Mouse (Mus musculus): Measurements from ENCODE around the gene Fchsd2.

The Fchsd2 gene

DNA sequence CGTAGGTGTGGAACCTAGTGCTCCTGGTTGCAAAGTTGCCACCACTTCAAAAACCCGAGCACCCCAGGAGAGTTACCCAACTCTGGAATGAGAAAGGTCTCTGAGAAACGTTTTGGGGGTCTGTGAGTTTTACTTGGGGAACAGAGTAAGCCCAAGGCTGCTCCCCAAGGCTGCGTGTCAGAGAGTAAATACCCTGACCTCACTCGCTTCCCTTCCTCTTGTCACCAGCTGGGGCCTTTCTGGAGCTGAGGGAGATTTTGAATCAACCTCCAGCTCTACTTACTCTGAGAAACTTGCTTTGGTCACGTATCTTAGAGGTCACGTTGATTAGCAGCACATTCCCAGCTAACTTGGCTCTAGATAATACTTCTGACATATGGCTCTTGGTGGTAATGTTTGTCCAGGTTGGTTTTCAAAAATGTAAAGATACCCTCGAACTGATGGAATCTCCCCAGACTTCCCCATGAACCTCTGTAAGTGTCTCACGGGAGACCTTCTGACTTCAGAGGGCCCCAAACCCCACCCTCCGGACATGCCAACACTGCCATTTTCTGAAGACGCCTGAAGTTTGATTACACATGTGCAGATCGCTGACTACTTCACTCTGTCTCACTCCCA is 20.4 kb upstream of the Fchsd2 start:
- DNase-seq (ENCODE audit: low spot score) = no peak

DNA sequence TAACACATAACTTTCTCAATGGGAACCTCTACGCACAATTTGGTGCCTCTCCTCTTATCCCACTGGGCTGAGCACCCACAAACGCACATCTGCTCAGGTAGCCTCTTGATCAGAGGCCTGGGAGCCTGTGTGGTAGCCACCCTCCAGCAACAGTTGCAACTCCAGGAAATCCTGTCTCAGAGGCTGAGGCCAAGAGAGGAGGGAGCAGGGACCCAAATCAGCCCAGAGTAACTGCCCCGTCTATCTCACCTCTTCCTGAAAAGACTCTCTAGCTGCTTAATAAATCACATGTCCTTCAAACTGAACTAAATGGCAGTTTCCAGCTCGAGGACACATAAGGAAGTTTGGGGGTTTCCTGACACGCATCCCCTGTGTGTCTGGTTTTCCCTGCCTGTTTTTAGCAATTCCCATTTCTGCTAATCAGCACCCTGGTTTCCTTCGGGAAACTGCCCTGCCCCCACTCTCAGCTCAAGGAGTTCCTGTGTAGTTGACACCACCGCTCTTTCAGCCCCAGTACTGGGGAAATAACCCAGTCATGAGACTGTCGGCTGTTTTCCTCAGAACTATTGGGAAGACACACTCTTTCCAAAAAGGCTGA is 18.4 kb upstream of the Fchsd2 start:
- DNase-seq (ENCODE audit: low spot score) = no peak

DNA sequence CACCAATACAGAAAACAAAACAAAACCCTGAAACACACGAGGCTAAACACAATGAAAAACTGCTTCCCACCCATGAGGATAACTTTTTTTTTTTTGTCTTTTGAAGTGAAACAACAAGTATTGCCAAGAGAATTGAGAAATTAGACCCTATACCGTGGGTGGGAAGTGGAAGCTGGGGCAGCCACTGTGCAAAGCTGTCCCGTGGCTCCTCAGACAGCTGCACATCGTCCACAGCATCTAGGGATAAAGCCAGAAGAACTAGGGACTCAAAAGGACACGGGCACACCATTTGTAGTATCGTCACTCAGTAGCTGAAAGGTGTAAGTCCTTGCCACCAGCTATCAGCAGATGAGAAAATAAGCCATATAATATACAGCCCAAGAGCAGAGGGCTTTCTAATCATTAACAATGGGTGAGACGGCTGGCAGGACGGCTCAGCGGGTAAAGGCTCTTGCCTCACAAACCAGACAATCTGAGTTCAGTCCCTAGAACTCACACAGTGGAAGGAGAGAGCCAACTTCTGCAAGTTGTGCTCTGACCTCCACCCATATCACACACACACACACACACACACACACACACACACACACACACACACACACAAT is 9.0 kb upstream of the Fchsd2 start:
- no peak for DNase-seq (ENCODE audit: low spot score)

DNA sequence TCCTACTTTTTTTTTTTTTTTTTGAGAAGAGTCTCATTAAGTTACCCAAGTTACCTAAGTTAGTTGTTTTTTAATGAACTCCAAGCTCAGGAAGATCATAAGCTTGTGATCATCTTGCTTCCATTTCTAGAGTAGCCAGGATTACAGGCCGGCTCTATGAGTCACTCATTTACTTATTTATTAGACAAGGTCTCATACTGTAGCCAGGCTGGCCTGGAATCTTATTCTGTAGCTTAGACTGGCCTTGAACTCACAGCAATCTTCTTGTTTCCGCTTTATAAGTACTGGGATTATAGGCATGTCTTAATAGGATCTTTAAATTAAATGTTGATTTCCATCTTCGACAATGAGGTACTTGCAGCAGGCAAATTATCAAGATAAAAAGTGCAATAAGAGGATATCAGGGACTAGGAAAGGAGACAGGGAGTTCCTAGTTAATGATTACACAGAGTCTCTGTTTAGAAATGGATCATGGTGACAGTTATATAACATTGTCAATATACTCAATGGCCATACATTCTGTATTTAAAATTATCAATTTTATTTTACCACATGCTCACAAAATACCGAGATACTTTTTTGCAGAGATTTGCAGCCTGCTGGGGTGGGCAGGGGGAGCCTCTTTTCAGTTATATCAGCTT is 7.7 kb upstream of the Fchsd2 start:
- DNase-seq (ENCODE audit: low spot score) = no peak

DNA sequence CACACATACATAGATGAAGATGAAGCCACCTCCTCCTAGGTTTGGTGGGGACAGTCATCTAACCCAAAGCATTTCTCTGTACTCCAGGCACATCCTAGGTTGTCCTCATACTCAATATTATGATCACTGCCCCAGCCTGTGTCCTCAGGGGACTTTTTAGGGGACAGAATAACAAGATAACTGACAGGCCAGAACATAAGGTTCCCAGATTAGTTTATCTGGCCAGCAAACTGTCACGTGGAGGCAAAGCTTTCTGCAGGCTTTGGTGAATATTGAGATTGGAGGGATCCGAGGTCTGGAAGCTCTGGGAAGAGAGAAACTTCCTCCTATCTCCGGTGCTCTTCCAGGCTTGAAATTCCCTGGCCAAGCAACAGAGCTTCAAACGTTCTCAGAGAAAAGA is 6.9 kb upstream of the Fchsd2 start:
- no peak for DNase-seq (ENCODE audit: low spot score)

- no peak for DNase-seq (ENCODE audit: low spot score)
Measured at GRCm38 (mm10) chr7:101088687-101089086, 4.0 kb upstream of the Fchsd2 start.

- no peak for DNase-seq (ENCODE audit: low spot score)
Measured at GRCm38 (mm10) chr7:101089242-101089641, 3.4 kb upstream of the Fchsd2 start.

DNA sequence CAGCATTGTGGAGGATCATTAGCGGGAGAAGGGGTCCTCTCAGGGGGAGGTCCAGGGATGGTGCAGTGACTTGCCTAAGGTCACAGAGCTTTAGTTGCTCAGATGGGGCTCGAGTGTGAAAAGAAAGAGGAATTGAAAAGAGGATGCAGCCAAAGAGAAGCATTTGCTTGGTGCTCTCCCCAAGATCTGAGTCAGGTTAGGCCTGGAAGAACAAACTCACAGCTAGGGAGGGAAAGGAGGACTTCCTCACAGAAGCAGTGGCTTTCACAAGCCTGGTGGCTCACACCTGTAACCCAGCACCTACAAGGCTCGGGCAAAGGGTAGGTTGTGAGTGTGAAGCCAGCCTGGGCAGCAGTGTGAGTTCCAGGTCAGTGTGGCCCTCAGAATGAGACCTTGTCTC is 568 bp downstream of the Fchsd2 start:
- no peak for DNase-seq (ENCODE audit: low spot score)

DNA sequence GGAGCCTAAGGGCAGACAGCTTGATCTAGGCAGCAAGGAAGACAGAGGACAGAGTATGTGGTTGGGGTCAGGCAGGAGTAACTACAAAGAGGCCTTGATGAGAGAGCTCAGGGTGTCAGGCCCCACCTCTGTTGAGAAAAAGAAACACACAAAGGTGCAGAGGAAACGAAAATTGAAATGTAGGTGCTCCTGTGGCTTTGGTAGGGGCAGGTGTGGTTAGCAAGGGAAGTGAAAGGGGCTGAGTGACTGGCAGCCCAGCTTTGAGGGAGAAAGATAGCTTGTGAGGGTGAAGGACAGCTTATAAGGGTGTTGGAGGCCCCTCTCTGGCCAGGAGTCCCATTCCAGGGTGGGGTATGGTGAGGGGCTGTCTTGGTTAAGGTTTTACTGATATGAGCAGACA is 2.1 kb downstream of the Fchsd2 start:
- DNase-seq (ENCODE audit: low spot score) = no peak

- DNase-seq (ENCODE audit: low spot score) = no peak
Measured at GRCm38 (mm10) chr7:101095560-101095959, 2.9 kb downstream of the Fchsd2 start.

- DNase-seq (ENCODE audit: low spot score) = no peak
Measured at GRCm38 (mm10) chr7:101096576-101096975, 3.9 kb downstream of the Fchsd2 start.

- no peak for DNase-seq (ENCODE audit: low spot score)
Measured at GRCm38 (mm10) chr7:101097084-101097483, 4.4 kb downstream of the Fchsd2 start.

DNA sequence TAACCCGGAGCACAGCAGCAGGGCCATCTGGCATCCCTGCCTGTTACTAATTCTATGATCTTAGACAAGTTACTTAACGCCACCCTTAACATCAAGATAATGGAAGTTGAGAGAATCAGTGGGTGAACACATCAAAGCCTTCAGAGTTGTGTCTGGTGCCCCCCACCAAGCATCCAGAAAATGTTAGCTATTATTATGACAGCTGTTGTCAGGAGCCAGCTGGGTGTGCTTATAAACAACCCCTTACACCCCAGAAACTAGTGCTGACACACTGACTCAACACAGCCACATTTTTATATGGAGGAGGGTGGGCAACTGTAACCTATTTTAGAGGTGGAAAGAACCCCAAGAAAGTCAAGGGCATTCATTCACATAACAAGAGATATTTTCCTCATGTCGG is 7.3 kb downstream of the Fchsd2 start:
- peak; percentile 33 for DNase-seq (ENCODE audit: low spot score)

- DNase-seq (ENCODE audit: low spot score) = peak; percentile 65
Measured at GRCm38 (mm10) chr7:101101156-101101691, 8.6 kb downstream of the Fchsd2 start.

- DNase-seq (ENCODE audit: low spot score) = no peak
Measured at GRCm38 (mm10) chr7:101106666-101107065, 14.0 kb downstream of the Fchsd2 start.

DNA sequence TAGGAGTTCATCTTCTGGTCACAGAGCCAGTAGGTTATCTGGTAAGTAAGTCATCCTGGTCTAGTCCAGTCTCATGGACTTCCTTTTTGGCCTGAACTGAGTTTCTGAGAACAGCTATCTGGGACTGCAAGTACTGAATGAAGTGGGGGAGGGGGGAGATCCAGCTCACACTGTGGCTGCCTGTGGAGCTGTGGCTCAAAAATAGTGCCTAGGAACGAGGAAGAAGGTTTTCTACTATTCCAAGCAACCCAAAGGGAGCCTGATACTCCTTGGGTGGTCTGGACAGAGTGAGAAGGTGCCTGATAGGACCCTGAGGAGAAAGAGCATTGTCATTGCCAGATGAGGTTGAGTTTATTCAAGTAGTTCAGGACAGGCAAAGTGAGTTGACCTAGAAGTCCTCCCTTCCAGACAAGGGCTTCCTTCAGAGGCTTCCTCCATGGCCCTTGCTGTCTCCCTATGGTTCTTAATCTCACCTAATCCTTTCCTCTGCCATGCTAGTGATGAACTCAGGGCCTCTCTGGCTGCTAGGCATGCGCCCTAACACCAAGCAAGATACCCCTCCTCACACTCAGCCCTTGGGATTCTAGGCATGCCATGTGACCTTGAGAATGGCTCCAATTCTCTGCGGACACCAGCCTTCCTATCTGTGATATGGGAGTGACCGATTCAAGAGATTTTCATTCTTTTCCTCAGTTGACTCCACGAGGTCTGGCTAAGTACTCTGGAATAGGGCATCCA is 14.6 kb downstream of the Fchsd2 start:
- no peak for DNase-seq (ENCODE audit: low spot score)

GRCm38 (mm10) chr7:101107968-101108652 is 15.4 kb downstream of the Fchsd2 start:
- DNase-seq (ENCODE audit: low spot score) = peak; percentile 95

DNA sequence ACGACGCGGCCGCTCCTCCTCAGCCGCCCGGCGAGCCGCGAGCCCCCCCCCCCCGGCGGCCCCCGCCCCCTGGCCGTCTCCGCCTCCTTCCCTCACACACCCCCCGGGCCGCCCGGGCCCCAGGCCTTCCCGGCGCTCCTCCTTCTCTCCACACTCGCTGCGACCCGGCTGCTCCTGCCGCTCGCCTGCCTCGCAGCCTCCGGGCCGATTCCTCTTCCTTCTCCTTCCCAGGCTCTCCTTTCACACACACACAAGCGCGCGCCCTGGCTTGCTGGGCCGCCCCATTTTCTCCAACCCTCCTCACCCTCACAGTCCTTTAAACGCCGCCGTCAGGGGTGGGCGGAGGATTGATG is 16.0 kb downstream of the Fchsd2 start:
- DNase-seq (ENCODE audit: low spot score) = no peak

DNA sequence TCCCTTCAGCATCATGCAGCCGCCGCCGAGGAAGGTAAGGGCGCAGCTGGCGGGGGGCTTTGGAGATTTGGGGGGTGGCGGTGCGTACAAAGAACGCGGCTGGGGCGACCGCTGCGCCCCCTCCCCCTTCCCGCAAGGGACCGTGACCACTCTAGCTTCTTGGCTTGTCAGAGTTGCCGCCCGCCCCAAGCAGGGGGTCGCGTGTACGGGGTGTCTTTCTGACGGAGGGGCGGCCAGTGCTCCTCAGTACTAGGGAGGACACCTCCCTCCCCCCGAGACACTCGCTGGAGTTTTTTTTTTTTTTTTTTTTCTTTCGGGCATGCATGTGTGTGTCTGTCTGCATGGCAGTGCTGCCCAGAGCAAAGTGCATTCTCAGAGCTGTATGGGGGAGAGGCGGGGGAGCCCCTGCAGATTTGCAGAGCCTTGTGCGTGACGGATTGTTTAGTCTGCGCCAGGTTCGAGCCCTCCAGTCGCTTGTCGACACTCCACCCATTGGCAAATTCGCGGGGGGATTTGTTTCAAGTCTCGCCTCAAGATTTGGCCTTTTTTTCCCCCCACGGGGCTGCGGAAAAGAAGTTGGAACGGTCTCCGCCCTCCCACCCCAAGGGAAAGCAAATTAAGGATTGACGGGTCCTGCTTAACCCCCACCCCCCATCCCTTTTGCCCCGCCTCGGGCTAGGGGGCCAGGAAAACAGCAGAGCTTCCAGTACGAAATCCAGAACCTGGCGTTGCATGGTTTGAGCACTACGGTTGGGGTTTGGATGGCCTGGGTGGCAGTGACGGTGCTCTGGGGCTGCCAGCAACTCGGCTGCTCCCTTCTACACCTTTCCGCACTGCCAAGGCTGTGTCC is 16.6 kb downstream of the Fchsd2 start:
- DNase-seq (ENCODE audit: low spot score) = peak; percentile 38

DNA sequence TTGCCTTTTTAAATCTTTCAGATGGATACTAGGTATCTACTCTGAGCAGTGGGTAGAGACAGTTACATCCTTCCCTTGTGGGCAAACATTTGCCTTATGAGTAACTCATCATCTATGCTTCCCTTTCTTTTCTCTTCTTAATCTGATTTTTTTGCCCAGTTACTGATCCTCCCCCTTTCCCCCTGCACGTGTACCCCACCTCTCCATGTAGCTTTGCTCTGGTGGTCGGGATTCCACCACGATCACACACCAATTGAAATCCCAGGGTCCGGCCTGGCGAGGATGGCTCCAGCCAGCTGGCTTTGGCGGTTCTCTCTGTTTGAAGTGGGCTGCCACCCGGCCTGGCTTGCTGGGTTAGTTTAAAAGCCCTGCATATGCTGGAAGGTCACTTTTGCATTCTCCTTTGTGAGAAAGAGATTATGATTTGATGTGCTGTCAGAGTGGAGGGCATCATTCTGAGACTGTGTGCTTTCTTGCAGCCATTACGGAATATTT is 17.2 kb downstream of the Fchsd2 start:
- peak; percentile 14 for DNase-seq (ENCODE audit: low spot score)

DNA sequence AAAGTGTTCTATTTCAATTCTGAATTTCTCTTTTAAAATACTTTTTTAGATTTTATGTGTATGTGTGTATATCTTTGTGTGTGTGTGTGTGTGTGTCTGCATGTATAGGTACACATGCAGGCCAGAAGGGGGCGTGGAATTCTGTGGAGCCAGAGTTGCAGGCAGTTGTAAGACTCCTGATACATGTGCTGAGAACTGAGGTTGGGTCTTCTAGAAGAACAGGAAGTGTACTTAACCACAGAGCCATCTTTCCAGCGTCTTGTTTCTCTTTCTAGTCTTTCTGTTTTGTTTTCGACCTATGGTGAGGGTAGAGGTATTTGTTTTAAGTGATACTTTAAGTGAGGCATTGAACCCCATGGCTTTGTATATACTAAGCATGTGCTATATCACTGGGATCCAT is 20.7 kb downstream of the Fchsd2 start:
- no peak for DNase-seq (ENCODE audit: low spot score)
